Mouse (Mus musculus) stomach, postnatal 0 days (tissue): ENCODE results near the gene Meis2. TPM values are rescaled to one million over a fixed set of nuclear protein-coding genes. Genes with fewer than 3 reads are reported as not detected.

ENCODE experiments used
- ATAC-seq: fragments of 200-750 bp; cut with Nextera tagmentation; 2 replicates; pipeline ENCODE4 v1.8.0; 2017; ENCODE audit not compliant: low FRiP score, low TSS enrichment
- DNase-seq: peaks from one replicate; pipeline ENCODE4 v3.0.0-alpha.2; 2016; ENCODE audit warnings: low spot score
- H3K27ac ChIP-seq: fragments of 300-500 bp; sonication (generic); replicated peaks from 2 replicates; pipeline ENCODE4 v1.5.1; 2014; ENCODE audit warnings: mild to moderate bottlenecking, control low read depth
- H3K27me3 ChIP-seq: fragments of 300-500 bp; sonication (generic); 2 replicates; pipeline ENCODE4 v1.6.1; 2014; ENCODE audit warnings: low read length; ENCODE audit not compliant: control insufficient read depth, insufficient read depth
- H3K36me3 ChIP-seq: fragments of 300-500 bp; sonication (generic); 2 replicates; pipeline ENCODE4 v1.6.1; 2014; ENCODE audit warnings: low read length, mixed read lengths; ENCODE audit not compliant: control insufficient read depth, insufficient read depth
- H3K4me1 ChIP-seq: fragments of 300-500 bp; sonication (generic); replicated peaks from 2 replicates; pipeline ENCODE4 v1.6.1; 2014; ENCODE audit warnings: antibody characterized with exemption; ENCODE audit not compliant: control insufficient read depth, insufficient read depth
- H3K4me2 ChIP-seq: fragments of 300-500 bp; sonication (generic); replicated peaks from 2 replicates; pipeline ENCODE4 v1.6.1; 2014; ENCODE audit warnings: low read depth, mild to moderate bottlenecking, control low read depth, moderate library complexity
- H3K4me3 ChIP-seq: fragments of 300-500 bp; sonication (generic); 2 replicates; pipeline ENCODE4 v1.5.1; 2014; ENCODE audit warnings: low read depth, low read length, control low read depth
- H3K9ac ChIP-seq: fragments of 300-500 bp; sonication (generic); 2 replicates; pipeline ENCODE4 v1.6.1; 2014; ENCODE audit warnings: mild to moderate bottlenecking, low read length, control low read depth, mixed read lengths
- H3K9me3 ChIP-seq: fragments of 300-500 bp; sonication (generic); 2 replicates; pipeline ENCODE4 v1.6.1; 2016; ENCODE audit warnings: low read length; ENCODE audit not compliant: control insufficient read depth
- CTCF ChIP-seq: IDR thresholded peaks from 2 replicates; pipeline ENCODE4 v1.5.1; 2016; ENCODE audit warnings: antibody characterized with exemption, low read depth, mild to moderate bottlenecking, moderate library complexity
- EP300 ChIP-seq: optimal IDR thresholded peaks from 2 replicates; pipeline ENCODE3; 2016; ENCODE audit warnings: antibody characterized with exemption
- WGBS: fragments of 180-500 bp; shearing (Covaris S2); extraction: QIAGEN DNeasy Blood & Tissue Kit; methylation state at CpG from one replicate; pipeline ENCODE4 v1.1.7; 2014; 5-methylcytosine and 5-hydroxymethylcytosine counted together
- polyA plus RNA-seq: library from polyadenylated mRNA; unstranded; fragments of >200 nt; fragmentation: Nextera tagmentation; extraction: Ambion mirVana; gene quantifications from 2 replicates; pipeline ENCODE4 v1.2.1, GENCODE M21; 2015

Gene Meis2
- polyA plus RNA-seq, 1 experiment from 2014 or later: 17.7 TPM

- Histone ChIP-seq H3K4me3 (no peak overlapping the region), H3K9me3 (no peaks in the 10 kb centered on the region), H3K4me2 (no peak overlapping the region), H3K9ac (no peak overlapping the region), H3K27me3 (no peaks in the 10 kb centered on the region), H3K36me3 (no peaks in the 10 kb centered on the region), H3K4me1 (no peaks in the 10 kb centered on the region), H3K27ac (no peak overlapping the region)
- DNase-seq (no peak), ATAC-seq (no peak)
- TF ChIP-seq EP300 (no peak), CTCF (no peak)
- 89% methylated on average over 3 of the region's 3 CpGs for WGBS
Measured at GRCm38 (mm10) chr2:115890030-115890429, 175.6 kb downstream of the Meis2 start.

- H3K4me1 ChIP-seq: no peaks in the 10 kb centered on the region
- TF ChIP-seq CTCF (no peak), EP300 (no peak)
- H3K27ac ChIP-seq: no peak overlapping the region
- no peak overlapping the region for H3K9ac ChIP-seq
- no peaks in the 10 kb centered on the region for H3K27me3 ChIP-seq
- DNase-seq (no peak), ATAC-seq (no peak)
- no peaks in the 10 kb centered on the region for H3K9me3 ChIP-seq
- H3K4me2 ChIP-seq: no peak overlapping the region
- WGBS: 92% methylated on average over 4 of the region's 4 CpGs
- H3K36me3 ChIP-seq: no peaks in the 10 kb centered on the region
- H3K4me3 ChIP-seq: no peak overlapping the region
Measured at GRCm38 (mm10) chr2:115889212-115889611, 176.4 kb downstream of the Meis2 start.

- Histone ChIP-seq H3K9me3 (no peaks in the 10 kb centered on the region), H3K9ac (no peak overlapping the region), H3K4me1 (no peaks in the 10 kb centered on the region), H3K4me3 (no peak overlapping the region), H3K36me3 (no peaks in the 10 kb centered on the region), H3K4me2 (no peak overlapping the region), H3K27me3 (no peaks in the 10 kb centered on the region), H3K27ac (no peak overlapping the region)
- DNase-seq (no peak), ATAC-seq (no peak)
- 48% methylated on average over 5 of the region's 5 CpGs for WGBS
- TF ChIP-seq CTCF (no peak), EP300 (no peak)
Measured at GRCm38 (mm10) chr2:115888336-115889077, 177.1 kb downstream of the Meis2 start.

GRCm38 (mm10) chr2:115887631-115888030, 178.0 kb downstream of the Meis2 start:
- no peak overlapping the region for H3K4me2 ChIP-seq
- DNase-seq: no peak

GRCm38 (mm10) chr2:115884184-115884583, 181.5 kb downstream of the Meis2 start:
- H3K9ac ChIP-seq: no peak overlapping the region
- no peak overlapping the region for H3K27ac ChIP-seq
- no peaks in the 10 kb centered on the region for H3K36me3 ChIP-seq
- H3K27me3 ChIP-seq: no peaks in the 10 kb centered on the region
- TF ChIP-seq CTCF (no peak), EP300 (no peak)
- 51% methylated on average over 9 of the region's 9 CpGs for WGBS
- no peak overlapping the region for H3K4me3 ChIP-seq
- no peaks in the 10 kb centered on the region for H3K9me3 ChIP-seq
- H3K4me1 ChIP-seq: no peaks in the 10 kb centered on the region
- no peak for DNase-seq
- no peak for ATAC-seq
- H3K4me2 ChIP-seq: no peak overlapping the region

More at GRCm38 (mm10) chr2:115887631-115888030, 178.0 kb downstream of the Meis2 start:
- TF ChIP-seq EP300 (no peak), CTCF (no peak)
- no peak overlapping the region for H3K4me3 ChIP-seq
- H3K27ac ChIP-seq: no peak overlapping the region
- no peak for ATAC-seq
- WGBS: 58% methylated on average over 1 of the region's 1 CpGs
- H3K9me3 ChIP-seq: no peaks in the 10 kb centered on the region
- no peaks in the 10 kb centered on the region for H3K36me3 ChIP-seq
- H3K27me3 ChIP-seq: no peaks in the 10 kb centered on the region
- H3K9ac ChIP-seq: no peak overlapping the region
- H3K4me1 ChIP-seq: no peaks in the 10 kb centered on the region

GRCm38 (mm10) chr2:115883520-115883919, 182.1 kb downstream of the Meis2 start:
- Histone ChIP-seq H3K27me3 (no peaks in the 10 kb centered on the region), H3K9ac (no peak overlapping the region), H3K4me2 (no peak overlapping the region), H3K36me3 (no peaks in the 10 kb centered on the region), H3K4me1 (no peaks in the 10 kb centered on the region), H3K27ac (no peak overlapping the region), H3K4me3 (no peak overlapping the region), H3K9me3 (no peaks in the 10 kb centered on the region)
- ATAC-seq: no peak
- 59% methylated on average over 10 of the region's 10 CpGs for WGBS
- no peak for DNase-seq
- no peak for TF ChIP-seq CTCF
- no peak for TF ChIP-seq EP300
